Mouse (Mus musculus) MN1 (cell line): Measurements from ENCODE around the gene Bub1.

Source experiments
- DNase-seq: peaks from one replicate; pipeline ENCODE4 v3.0.0-alpha.2; 2016; ENCODE audit warnings: low spot score

Gene Bub1

GRCm38 (mm10) chr2:127774578-127774941 lies 57.1 kb downstream of the Bub1 start:
- DNase-seq = no peak

GRCm38 (mm10) chr2:127773938-127774577 lies 57.6 kb downstream of the Bub1 start:
- DNase-seq = no peak

DNA sequence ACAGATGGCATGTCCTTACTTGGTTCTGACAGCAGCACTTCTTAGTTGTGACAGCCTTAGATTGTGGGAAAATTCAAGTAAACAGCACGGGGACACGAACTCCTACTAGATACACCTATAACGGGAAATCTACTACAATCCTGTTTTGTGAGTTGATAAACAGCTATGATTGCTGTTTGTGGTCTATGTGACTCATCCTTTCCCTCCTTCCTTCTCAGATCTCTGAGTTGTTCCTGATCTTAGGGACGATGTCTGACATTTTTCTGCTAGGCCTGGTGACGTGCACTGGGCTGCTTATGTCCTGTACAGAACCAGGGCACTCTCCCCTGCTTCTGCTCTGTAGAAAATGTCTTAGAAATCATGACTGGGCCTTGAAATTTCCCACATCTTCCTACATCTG lies 70.1 kb downstream of the Bub1 start:
- no peak for DNase-seq

GRCm38 (mm10) chr2:127760429-127761000 lies 71.2 kb downstream of the Bub1 start:
- DNase-seq = no peak

- DNase-seq = no peak
Observed at GRCm38 (mm10) chr2:127760014-127760413, 71.7 kb downstream of the Bub1 start.

DNA sequence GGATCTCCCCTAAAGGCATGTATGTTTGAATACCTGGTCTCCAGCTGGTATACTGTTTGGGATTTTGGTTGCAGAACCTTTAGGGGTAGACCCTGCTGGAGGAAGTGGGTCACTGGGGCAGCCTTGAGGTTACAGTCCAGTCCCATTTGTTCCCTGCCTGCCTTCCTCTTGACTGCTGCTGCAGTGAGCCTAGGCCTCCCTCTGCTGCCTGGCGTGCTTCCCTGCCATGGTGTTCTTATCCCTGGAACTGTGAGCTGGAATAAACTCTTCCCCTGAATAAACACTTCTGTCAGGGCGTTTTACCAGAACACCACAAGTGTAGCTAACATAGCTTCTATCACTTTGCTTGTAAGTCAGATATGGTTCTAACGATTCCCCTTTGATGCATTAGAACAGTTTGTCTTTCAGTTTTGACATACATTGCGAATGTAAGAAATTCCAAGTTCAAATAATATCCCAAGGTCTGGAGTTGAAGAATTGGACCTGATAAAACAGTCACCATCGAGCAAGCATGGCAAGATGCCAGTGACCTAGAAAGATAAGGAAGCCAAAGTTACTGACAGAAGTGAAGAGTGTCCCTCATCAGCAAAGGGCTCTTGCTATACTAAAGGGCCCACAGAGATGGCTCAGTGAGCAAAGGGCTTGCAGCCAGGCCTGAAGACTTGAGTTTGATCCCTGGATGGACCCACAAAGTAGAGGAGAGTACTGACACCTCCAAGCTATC lies 72.3 kb downstream of the Bub1 start:
- DNase-seq = no peak

DNA sequence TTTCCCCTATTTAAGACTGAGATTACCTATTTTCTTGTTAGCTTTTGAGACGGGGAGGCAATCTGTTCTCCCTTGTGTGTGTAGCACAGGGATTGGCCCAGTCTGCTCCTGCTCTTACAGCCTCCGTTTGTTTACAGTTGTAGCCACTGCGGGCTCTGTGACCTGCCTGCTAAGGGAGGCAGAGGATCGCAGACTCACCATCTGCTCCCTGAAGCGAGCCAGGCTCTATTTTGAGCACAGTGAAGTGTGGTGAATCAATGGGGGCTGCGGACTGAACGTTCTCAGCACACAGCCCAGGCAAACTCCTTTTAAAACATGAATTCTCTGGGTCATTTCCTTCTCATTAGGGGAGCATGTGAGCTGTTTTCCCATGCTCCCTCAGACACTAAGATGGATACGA lies 74.5 kb downstream of the Bub1 start:
- DNase-seq = no peak

- no peak for DNase-seq
Observed at GRCm38 (mm10) chr2:127754113-127754512, 77.6 kb downstream of the Bub1 start.

DNA sequence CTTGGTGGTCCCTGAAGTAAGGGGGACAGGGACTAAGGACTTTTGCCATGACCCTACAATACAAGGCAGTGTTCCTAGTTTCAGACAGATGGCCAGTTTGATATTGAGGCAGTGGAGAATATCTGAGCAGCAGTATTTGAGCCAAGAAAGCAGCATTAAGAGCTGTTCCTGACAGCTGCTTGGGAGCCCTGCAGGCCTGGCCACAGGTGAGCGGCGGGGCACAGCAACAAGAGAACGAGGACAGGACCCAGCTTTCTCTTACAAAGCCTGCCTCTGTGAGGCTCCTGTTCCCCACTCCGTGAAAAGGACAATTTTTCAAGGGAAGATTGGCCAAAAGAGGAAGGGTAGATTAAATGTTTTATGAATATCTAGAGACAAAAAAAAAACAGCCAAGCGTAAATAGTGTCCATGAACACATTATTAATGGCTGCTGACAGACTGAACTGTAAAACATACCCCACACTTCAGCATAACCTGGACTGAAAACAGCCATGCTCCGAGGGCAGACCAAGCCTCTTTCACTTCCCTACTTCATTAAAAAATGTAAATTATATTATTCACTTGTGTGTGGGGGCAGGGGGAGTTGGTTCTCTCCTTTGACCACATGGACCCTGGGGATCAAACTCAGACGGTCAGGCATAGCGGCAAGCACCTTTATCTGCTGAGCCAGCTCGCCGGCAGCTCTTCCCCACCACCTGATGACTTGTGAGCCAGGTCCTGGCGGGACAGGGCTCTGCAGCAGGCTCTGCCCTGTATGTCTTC lies 79.6 kb downstream of the Bub1 start:
- no peak for DNase-seq
